Mouse (Mus musculus): Measurements from ENCODE around the gene Ccdc57. TPM values are rescaled to one million over a fixed set of nuclear protein-coding genes. Genes with fewer than 3 reads are reported as not detected.

Ccdc57 gene
- polyA plus RNA-seq, 1 experiment from 2014 or later: 5.7 TPM

DNA sequence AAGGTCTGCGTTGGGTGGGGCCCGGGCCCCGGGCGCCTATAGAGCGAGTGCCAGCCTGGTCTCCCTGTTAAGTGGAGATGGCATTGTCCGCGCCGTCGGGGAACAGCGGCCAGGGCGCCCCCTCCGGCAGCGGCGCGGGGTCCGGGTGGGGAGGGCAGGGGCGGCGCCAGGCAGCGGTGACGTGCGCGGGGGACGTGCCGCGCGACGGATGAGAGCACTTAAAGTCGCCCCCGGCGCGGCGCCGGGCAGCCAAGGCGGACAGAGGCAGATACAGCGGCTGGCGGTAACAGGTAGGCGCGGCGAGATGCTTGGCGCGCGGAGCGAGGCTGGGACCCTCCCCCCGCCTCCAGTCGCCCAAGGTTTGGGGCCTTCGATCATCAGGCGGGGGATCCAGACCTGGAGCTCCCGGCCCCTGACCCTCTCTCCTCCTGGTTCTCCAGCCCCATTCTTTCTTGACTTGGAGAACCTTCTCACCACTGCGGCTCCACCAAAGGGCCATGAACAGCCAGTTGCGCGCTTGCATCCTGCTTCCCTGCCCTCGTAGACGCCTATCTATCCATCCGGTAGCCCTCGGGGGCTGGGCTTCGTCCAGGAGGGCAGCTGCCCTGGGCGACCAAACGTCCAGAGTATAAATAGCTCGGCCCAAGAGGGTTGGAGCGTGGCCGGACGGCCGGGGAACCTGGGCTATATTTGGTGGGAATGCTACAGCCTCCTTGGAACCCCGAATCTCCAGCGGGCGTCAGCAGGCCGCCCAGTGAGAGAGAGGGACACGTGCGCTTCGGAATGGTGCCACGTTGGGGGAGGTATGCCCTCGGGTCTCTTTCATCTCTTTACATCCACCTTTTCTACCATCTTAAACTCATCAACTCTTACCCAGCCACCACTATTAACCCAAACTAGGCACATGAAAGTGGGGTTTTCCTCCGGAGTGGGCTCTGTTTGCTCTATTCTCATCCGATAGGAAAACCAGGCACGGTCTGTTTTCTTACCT, 16.5 kb upstream of the Ccdc57 start:
- peak; percentile 14; the same call in 1 of the 2 replicates for TF ChIP-seq CTCF (IDR thresholded peaks at IDR 0.05; ENCODE audit: low read depth)
- DNase-seq (ENCODE audit: low spot score) (peak; percentile 69), ATAC-seq (replicated peaks; ENCODE audit: low FRiP score, low read depth) (peak; percentile 37; the same call in 1 of the 2 replicates)
- peak overlapping the region; percentile 25; the same call in 1 of the 2 replicates for H3K27ac ChIP-seq
- peak overlapping the region; percentile 52 for H3K4me3 ChIP-seq (replicated peaks; ENCODE audit: low read depth, low read length)
- no peaks in the 10 kb centered on the region for H3K9me3 ChIP-seq (replicated peaks; ENCODE audit: low read length)
- no peaks in the 10 kb centered on the region for H3K36me3 ChIP-seq (ENCODE audit: insufficient read depth, low read length)
- peaks cover 23% of the 10 kb centered on the region for H3K4me1 ChIP-seq (replicated peaks; ENCODE audit: insufficient read depth, low read length)
- H3K9ac ChIP-seq (ENCODE audit: low read depth, low read length): peak overlapping the region; percentile 59
- no peaks in the 10 kb centered on the region for H3K27me3 ChIP-seq (ENCODE audit: insufficient read depth, low read length)
- 2% methylated on average over 60 of the region's 75 CpGs for WGBS
- peak overlapping the region; percentile 89 for H3K4me2 ChIP-seq (ENCODE audit: low read length)

DNA sequence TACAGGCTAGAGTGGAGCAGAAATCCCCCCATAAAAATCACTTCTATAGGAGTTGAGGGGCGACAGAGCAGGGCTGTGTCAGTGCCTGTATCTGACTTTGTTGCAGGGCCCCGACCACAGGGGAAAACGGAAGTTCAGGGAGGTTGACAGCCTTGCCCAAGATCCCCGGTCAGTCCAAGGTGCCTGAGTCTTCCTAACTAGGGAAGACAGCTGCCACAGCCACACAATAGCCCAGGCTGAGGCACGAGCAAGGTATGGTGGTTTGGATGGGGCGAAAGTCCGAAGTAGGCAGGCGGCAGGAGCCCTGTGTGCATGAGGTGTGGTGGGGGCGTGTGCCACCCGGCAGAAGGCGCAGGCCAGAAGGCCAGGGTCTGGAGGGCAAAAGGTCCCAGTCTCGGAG, 15.7 kb upstream of the Ccdc57 start, which contains the start of gene Slc16a3:
Gene Slc16a3, plus strand, starts transcription at position 153 of the 400 bp plus-strand sequence.
- DNase-seq (ENCODE audit: low spot score): no peak
- Histone ChIP-seq H3K36me3 (ENCODE audit: insufficient read depth, low read length) (no peaks in the 10 kb centered on the region), H3K27me3 (ENCODE audit: insufficient read depth, low read length) (no peaks in the 10 kb centered on the region), H3K4me1 (replicated peaks; ENCODE audit: insufficient read depth, low read length) (peaks cover 23% of the 10 kb centered on the region), H3K4me3 (replicated peaks; ENCODE audit: low read depth, low read length) (peak within 1 kb of the TSS; percentile 52), H3K27ac (peak within 1 kb of the TSS; percentile 25; the same call in 1 of the 2 replicates), H3K9me3 (replicated peaks; ENCODE audit: low read length) (no peaks in the 10 kb centered on the region), H3K9ac (ENCODE audit: low read depth, low read length) (peak within 1 kb of the TSS; percentile 59), H3K4me2 (ENCODE audit: low read length) (peak within 1 kb of the TSS; percentile 89)
- TF ChIP-seq CTCF (IDR thresholded peaks at IDR 0.05; ENCODE audit: low read depth): no peak
- WGBS: 22% methylated on average over 12 of the region's 12 CpGs
- ATAC-seq (replicated peaks; ENCODE audit: low FRiP score, low read depth): peak; percentile 31; the same call in 1 of the 2 replicates

DNA sequence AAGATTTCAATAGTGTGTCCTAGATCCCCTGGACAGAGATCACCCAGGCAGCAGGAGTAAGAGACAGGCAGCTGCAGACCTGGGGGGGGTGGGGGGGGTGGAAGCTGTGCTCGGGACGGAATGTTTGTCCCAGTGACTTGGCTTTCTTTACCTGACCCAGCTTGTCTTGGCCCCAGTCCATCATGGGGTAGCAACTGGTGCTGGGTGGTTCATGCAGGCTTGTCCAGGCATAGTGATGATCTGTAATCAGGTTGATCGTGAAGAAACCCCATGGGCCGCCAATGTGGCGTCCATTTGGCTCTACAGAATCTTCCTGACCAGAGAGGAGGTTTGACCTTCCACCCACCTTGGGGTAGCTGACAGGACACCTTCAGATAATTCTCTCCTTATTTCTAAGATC, 13.3 kb upstream of the Ccdc57 start:
- Histone ChIP-seq H3K27ac (no peak overlapping the region), H3K9me3 (replicated peaks; ENCODE audit: low read length) (no peaks in the 10 kb centered on the region), H3K9ac (ENCODE audit: low read depth, low read length) (no peak overlapping the region), H3K4me2 (ENCODE audit: low read length) (no peak overlapping the region), H3K4me3 (replicated peaks; ENCODE audit: low read depth, low read length) (no peak overlapping the region), H3K36me3 (ENCODE audit: insufficient read depth, low read length) (no peaks in the 10 kb centered on the region), H3K4me1 (replicated peaks; ENCODE audit: insufficient read depth, low read length) (peaks cover 23% of the 10 kb centered on the region), H3K27me3 (ENCODE audit: insufficient read depth, low read length) (no peaks in the 10 kb centered on the region)
- no peak for DNase-seq (ENCODE audit: low spot score)
- ATAC-seq (replicated peaks; ENCODE audit: low FRiP score, low read depth): no peak
- TF ChIP-seq CTCF (IDR thresholded peaks at IDR 0.05; ENCODE audit: low read depth): no peak
- 83% methylated on average over 5 of the region's 5 CpGs for WGBS

DNA sequence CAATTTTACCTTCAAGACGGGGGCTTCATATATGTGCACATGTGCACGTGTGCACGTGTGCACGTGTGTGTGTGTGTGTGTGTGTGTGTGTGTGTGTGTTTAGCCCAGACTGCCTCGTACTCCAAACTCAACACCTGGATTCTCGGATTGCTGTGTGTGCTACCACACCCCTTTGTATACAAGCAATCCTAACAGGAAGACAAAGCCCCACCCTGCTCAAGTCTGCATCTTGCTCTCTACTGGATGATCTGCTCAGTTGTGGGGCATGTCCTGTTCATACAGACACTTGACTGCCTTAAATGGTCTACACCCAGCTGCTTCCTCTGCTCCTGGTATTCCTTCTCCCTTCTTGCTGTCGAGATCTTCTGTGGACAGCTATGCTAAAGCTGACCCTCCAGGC, 12.6 kb upstream of the Ccdc57 start:
- Histone ChIP-seq H3K4me1 (replicated peaks; ENCODE audit: insufficient read depth, low read length) (peaks cover 19% of the 10 kb centered on the region), H3K4me3 (replicated peaks; ENCODE audit: low read depth, low read length) (no peak overlapping the region), H3K36me3 (ENCODE audit: insufficient read depth, low read length) (no peaks in the 10 kb centered on the region), H3K4me2 (ENCODE audit: low read length) (no peak overlapping the region), H3K9ac (ENCODE audit: low read depth, low read length) (no peak overlapping the region), H3K27ac (no peak overlapping the region), H3K27me3 (ENCODE audit: insufficient read depth, low read length) (no peaks in the 10 kb centered on the region), H3K9me3 (replicated peaks; ENCODE audit: low read length) (no peaks in the 10 kb centered on the region)
- DNase-seq (ENCODE audit: low spot score): no peak
- 80% methylated on average over 7 of the region's 7 CpGs for WGBS
- TF ChIP-seq CTCF (IDR thresholded peaks at IDR 0.05; ENCODE audit: low read depth): no peak
- ATAC-seq (replicated peaks; ENCODE audit: low FRiP score, low read depth): no peak

DNA sequence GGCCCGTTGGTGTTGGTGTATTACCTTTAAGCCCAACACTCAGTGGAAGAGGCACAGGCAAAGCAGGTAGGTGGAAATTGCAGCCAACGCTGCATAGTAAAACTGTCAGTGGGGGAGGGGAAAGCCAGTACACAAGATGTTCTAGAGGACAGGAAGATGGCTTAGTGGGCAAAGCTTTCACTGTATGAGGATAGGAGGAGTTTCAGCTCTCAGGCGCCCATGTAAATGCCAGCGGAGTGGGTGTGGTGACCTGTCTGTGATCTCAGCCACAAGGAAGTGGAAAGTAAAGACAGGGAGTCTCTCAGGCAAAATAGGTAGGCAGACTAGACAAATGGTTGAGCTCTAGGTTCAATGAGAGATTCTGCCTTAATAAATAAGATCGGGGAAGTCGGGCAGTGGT, 8.3 kb upstream of the Ccdc57 start:
- H3K27me3 ChIP-seq (ENCODE audit: insufficient read depth, low read length): no peaks in the 10 kb centered on the region
- ATAC-seq (replicated peaks; ENCODE audit: low FRiP score, low read depth): no peak
- 81% methylated on average over 6 of the region's 6 CpGs for WGBS
- no peak for TF ChIP-seq CTCF (IDR thresholded peaks at IDR 0.05; ENCODE audit: low read depth)
- H3K9me3 ChIP-seq (replicated peaks; ENCODE audit: low read length): no peaks in the 10 kb centered on the region
- no peak overlapping the region for H3K4me2 ChIP-seq (ENCODE audit: low read length)
- H3K27ac ChIP-seq: no peak overlapping the region
- no peak overlapping the region for H3K4me3 ChIP-seq (replicated peaks; ENCODE audit: low read depth, low read length)
- no peak for DNase-seq (ENCODE audit: low spot score)
- no peaks in the 10 kb centered on the region for H3K4me1 ChIP-seq (replicated peaks; ENCODE audit: insufficient read depth, low read length)
- H3K9ac ChIP-seq (ENCODE audit: low read depth, low read length): no peak overlapping the region
- H3K36me3 ChIP-seq (ENCODE audit: insufficient read depth, low read length): no peaks in the 10 kb centered on the region

DNA sequence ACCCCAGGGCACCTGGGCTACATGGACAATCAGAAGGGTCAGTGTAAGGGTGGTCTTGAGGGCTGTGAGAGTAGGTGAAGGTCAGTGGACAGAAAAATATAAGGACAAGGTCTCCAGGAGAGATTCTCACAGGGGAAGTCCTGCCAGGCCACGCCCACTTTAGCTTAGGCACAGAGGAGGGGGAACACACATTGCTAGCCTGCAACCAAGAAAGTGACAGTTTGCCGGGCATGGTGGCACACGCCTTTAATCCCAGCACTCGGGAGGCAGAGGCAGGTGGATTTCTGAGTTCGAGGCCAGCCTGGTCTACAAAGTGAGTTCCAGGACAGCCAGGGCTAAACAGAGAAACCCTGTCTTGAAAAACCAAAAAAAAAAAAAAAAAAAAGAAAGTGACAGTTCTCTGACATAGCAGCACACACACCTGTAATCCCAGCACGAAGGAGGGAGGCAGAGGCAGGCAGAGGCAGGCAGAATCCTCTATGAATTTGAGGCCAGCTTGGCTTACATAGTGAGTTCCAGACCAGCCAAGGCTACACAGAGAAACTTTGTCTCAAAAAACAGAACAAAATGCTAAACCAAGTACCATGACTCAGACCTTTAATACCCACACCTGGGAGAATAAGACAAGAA, 7.2 kb upstream of the Ccdc57 start:
- DNase-seq (ENCODE audit: low spot score): no peak
- H3K27me3 ChIP-seq (ENCODE audit: insufficient read depth, low read length): no peaks in the 10 kb centered on the region
- H3K4me1 ChIP-seq (replicated peaks; ENCODE audit: insufficient read depth, low read length): no peaks in the 10 kb centered on the region
- no peak overlapping the region for H3K4me2 ChIP-seq (ENCODE audit: low read length)
- H3K36me3 ChIP-seq (ENCODE audit: insufficient read depth, low read length): no peaks in the 10 kb centered on the region
- TF ChIP-seq CTCF (IDR thresholded peaks at IDR 0.05; ENCODE audit: low read depth): no peak
- H3K4me3 ChIP-seq (replicated peaks; ENCODE audit: low read depth, low read length): no peak overlapping the region
- 57% methylated on average over 5 of the region's 6 CpGs for whole genome bisulfite sequencing
- ATAC-seq (replicated peaks; ENCODE audit: low FRiP score, low read depth): no peak
- no peak overlapping the region for H3K9ac ChIP-seq (ENCODE audit: low read depth, low read length)
- no peaks in the 10 kb centered on the region for H3K9me3 ChIP-seq (replicated peaks; ENCODE audit: low read length)
- H3K27ac ChIP-seq: no peak overlapping the region

All from kidney, postnatal 0 days (tissue).